Mouse (Mus musculus): ENCODE measurements around the gene Dgkk. TPM values are rescaled to one million over a fixed set of nuclear protein-coding genes. Genes with fewer than 3 reads are reported as not detected.
"Not testable (repeated sequence)": the region's sequence is repeated elsewhere in the genome, so short reads cannot be mapped to it uniquely, and the experiment has no call there.

Gene Dgkk
- polyA plus RNA-seq (2012; rRNA removed) = not detected in 2 replicates

DNA sequence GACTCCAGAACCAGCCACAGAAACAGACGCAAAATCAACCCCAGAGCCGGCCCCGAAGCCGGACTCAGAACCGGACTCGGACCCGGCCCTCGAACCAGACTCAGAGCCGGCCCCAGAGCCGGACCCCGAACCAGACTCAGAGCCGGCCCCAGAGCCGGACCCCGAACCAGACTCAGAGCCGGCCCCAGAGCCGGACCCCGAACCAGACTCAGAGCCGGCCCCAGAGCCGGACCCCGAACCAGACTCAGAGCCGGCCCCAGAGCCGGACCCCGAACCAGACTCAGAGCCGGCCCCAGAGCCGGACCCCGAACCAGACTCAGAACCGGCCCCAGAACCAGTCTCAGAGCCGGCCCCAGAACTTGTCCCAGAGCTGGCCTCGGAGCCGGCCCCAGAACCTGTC, at the start of gene Dgkk:
Dgkk (plus strand) TSS at position 301 of the 400 bp plus-strand sequence.
- WGBS = 34% methylated on average over 23 of the region's 30 CpGs
- not testable (repeated sequence) for DNase-seq (ENCODE audit: low read depth, low spot score)

GRCm38 (mm10) chrX:6733998-6734397, 45.1 kb upstream of the Dgkk start:
- 63% methylated on average over 3 of the region's 3 CpGs for WGBS

DNA sequence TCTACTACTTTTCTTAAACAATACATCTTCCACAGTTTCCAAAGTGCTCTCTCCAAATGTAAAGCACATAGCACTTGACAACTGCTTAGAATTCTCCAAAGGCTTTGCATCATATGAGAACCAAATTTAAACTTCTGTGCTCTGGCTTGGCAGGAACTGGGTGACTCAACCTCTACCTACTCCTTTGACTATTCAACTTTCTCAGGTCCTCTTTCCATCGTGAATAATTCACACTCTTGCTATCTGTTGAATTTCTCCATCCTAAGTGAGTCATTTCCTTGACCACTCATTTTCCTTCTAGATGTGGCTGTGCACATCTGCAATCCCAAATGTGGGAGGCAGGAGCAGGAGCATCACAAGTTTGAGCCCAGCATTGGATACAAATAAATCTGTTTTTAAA, 28.4 kb upstream of the Dgkk start:
- WGBS = 46% methylated on average over 1 of the region's 1 CpGs

More at GRCm38 (mm10) chrX:6733998-6734397, 45.1 kb upstream of the Dgkk start:
- no peak for DNase-seq (ENCODE audit: low read depth, low spot score)

DNA sequence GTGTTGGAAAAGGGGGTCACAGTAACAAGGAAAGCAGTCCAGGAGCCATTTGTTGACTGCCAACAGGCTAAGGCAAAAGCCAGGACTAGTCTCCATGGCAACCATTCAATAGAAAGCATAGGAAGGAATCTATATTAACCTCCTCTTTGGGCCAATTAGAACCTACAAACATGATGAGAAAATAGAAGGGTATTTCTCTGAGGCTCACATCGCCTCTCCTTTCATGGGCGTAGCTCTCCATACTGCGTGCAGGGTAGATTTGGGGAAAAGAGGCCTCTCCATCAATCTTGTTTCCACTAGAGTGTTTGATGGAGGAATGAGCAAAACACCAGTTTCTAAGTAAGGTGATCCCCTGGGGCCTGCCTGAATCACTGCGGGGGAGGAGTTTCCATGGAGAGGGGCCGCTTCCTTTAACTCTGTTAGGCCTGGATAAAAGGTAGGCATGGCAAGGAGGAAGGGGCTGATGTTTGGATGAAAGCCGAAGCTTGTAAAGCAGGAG, 27.5 kb upstream of the Dgkk start:
- WGBS = 54% methylated on average over 6 of the region's 6 CpGs
- no peak for DNase-seq (ENCODE audit: low read depth, low spot score)

More for the DNA sequence above, 28.4 kb upstream of the Dgkk start:
- DNase-seq (ENCODE audit: low read depth, low spot score) = no peak

GRCm38 (mm10) chrX:6777489-6778249, 1.4 kb upstream of the Dgkk start:
- DNase-seq (ENCODE audit: low read depth, low spot score) = no peak
- WGBS = 23% methylated on average over 13 of the region's 13 CpGs

DNA sequence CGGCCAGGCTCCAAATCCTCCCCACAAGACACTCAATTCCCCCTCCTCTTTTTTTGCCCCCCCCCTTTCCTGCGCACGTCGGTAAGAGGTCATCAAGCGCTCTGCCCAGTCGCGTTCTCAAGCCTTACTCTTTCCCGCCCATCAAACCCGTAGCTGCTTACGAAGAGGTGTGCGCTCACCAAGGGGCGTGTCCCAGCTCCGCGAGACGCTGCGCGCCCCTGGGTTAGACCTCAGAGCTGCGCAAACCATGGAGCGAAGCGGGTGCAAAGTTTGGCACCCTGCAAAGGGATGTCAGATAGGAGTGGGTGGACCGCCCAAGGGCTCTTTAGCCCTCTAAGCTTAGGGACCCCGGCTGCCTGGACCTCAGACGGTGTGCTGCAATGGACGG, 862 bp upstream of the Dgkk start:
- 12% methylated on average over 24 of the region's 24 CpGs for WGBS
- no peak for DNase-seq (ENCODE audit: low read depth, low spot score)

- 20% methylated on average over 16 of the region's 16 CpGs for WGBS
- DNase-seq (ENCODE audit: low read depth, low spot score) = no peak
These were observed 948 bp downstream of the Dgkk start for GRCm38 (mm10) chrX:6779969-6780539.

- 11% methylated on average over 2 of the region's 2 CpGs for WGBS
- no peak for DNase-seq (ENCODE audit: low read depth, low spot score)
These were observed 53.4 kb downstream of the Dgkk start for GRCm38 (mm10) chrX:6832553-6832952.

DNA sequence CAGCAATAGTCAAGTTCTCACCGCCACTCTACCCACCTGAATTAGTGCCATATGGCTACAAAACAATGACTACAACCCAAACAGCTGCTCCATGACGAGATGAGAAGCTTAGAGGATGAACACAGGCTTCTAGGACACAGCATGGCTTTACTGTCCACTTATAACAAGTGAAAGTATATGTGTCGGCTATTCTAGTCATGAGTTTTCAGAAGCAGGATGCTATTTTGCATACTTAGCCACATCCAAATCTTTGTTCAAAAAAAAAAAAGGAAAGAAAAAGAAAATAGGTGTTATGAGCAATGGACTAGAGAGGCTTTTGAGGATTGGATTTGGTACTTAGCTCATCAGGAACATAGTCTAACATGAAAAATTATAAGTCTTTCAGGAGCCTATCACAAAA, 74.4 kb downstream of the Dgkk start:
- 64% methylated on average over 3 of the region's 3 CpGs for WGBS
- DNase-seq (ENCODE audit: low read depth, low spot score) = no peak

GRCm38 (mm10) chrX:6854136-6854535, 75.0 kb downstream of the Dgkk start:
- no peak for DNase-seq (ENCODE audit: low read depth, low spot score)
- 77% methylated on average over 5 of the region's 5 CpGs for WGBS

DNA sequence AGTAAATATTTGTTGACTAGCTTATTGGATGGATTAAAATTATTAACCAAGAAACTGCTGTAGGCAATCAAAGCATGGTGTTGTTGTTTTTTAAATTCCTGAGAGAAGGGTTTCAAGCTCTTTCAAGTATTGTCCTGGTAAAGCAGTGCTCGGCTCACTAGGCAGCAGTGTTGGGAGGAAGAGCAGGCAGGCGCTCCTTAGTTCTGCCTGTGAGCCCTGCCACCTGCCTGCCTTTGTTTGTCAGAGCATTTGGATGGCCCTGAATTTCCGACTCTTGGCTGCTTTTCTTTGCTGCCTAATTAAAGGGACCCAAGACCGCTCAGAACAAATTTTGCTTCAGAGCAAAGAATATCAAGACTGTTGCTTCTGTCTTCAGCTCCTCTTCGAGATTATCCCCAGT, 114.8 kb downstream of the Dgkk start:
- no peak for DNase-seq (ENCODE audit: low read depth, low spot score)
- 36% methylated on average over 5 of the region's 5 CpGs for WGBS

GRCm38 (mm10) chrX:6911047-6911446, 131.9 kb downstream of the Dgkk start:
- no peak for DNase-seq (ENCODE audit: low read depth, low spot score)

GRCm38 (mm10) chrX:6922165-6922564, 143.1 kb downstream of the Dgkk start:
- no peak for DNase-seq (ENCODE audit: low read depth, low spot score)
- 51% methylated on average over 5 of the region's 5 CpGs for WGBS

More at GRCm38 (mm10) chrX:6911047-6911446, 131.9 kb downstream of the Dgkk start:
- WGBS = 90% methylated on average over 2 of the region's 2 CpGs

- 71% methylated on average over 4 of the region's 4 CpGs for WGBS
These were observed 147.1 kb downstream of the Dgkk start for GRCm38 (mm10) chrX:6926224-6926623.

DNA sequence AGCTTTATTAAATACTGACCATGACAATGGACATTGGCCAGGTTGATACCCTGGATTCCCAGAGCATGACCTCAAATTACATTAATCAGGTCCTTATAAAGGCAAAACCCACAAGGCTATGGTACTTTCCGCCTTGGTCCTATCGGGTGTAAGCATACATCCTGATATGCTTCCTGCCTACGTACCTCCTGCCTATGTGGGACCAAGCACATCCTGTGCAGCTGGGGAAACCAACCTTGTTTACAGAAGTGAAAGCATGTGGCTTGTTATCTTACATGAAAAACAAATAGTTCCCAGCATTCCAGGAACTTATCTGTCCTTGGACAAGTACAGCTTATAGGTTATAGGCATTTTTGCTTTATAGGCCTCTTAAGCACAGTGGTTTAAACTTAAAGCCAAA, 189.5 kb downstream of the Dgkk start:
- no peak for DNase-seq (ENCODE audit: low read depth, low spot score)
- WGBS = 82% methylated on average over 3 of the region's 3 CpGs

More at GRCm38 (mm10) chrX:6926224-6926623, 147.1 kb downstream of the Dgkk start:
- DNase-seq (ENCODE audit: low read depth, low spot score) = no peak

- no peak for DNase-seq (ENCODE audit: low read depth, low spot score)
- 53% methylated on average over 1 of the region's 1 CpGs for WGBS
These were observed 192.8 kb downstream of the Dgkk start for GRCm38 (mm10) chrX:6971956-6972355.

GRCm38 (mm10) chrX:6983916-6984315, 204.8 kb downstream of the Dgkk start:
- DNase-seq (ENCODE audit: low read depth, low spot score) = not testable (repeated sequence)
- WGBS = 73% methylated on average over 4 of the region's 4 CpGs

Data from large intestine, adult 2 months (tissue).